Mouse (Mus musculus) forebrain, embryonic 10.5 days (tissue): Measurements from ENCODE around the gene Ifnz. TPM values are rescaled to one million over a fixed set of nuclear protein-coding genes. Genes with fewer than 3 reads are reported as not detected.
"Not testable (repeated sequence)": the region's sequence is repeated elsewhere in the genome, so short reads cannot be mapped to it uniquely, and the experiment has no call there.

Experiments
- DNase-seq: peaks from one replicate; pipeline ENCODE4 v3.0.0-alpha.2; 2017; ENCODE audit warnings: low spot score; ENCODE audit errors: extremely low spot score
- H3K27ac ChIP-seq: fragments of 300-500 bp; sonication (generic); 2 replicates; pipeline ENCODE4 v1.5.1; 2016; ENCODE audit warnings: mild to moderate bottlenecking
- H3K27me3 ChIP-seq: fragments of 300-500 bp; sonication (generic); 2 replicates; pipeline ENCODE4 v1.6.1; 2016; ENCODE audit warnings: mild to moderate bottlenecking; ENCODE audit not compliant: poor library complexity, severe bottlenecking
- H3K36me3 ChIP-seq: fragments of 300-500 bp; sonication (generic); replicated peaks from 2 replicates; pipeline ENCODE4 v1.6.1; 2016; ENCODE audit warnings: mild to moderate bottlenecking, moderate library complexity
- H3K4me1 ChIP-seq: fragments of 300-500 bp; sonication (generic); 2 replicates; pipeline ENCODE4 v1.6.1; 2016
- H3K4me3 ChIP-seq: fragments of 300-500 bp; sonication (generic); 2 replicates; pipeline ENCODE4 v1.5.1; 2016; ENCODE audit warnings: mild to moderate bottlenecking, moderate library complexity
- H3K9me3 ChIP-seq: fragments of 300-500 bp; sonication (generic); 2 replicates; pipeline ENCODE4 v1.6.1; 2016; ENCODE audit warnings: mild to moderate bottlenecking, moderate library complexity
- WGBS: fragments of 180-500 bp; shearing (Covaris S2); methylation state at CpG from one replicate; pipeline ENCODE4 v1.1.7; 2016; 5-methylcytosine and 5-hydroxymethylcytosine counted together
- polyA plus RNA-seq: library from polyadenylated mRNA; unstranded; fragments of >200 nt; fragmentation: Nextera tagmentation; extraction: Ambion mirVana; gene quantifications from 2 replicates; pipeline ENCODE4 v1.2.1, GENCODE M21; 2016

The Ifnz gene
- polyA plus RNA-seq, result not detected in 2 replicates

GRCm38 (mm10) chr4:88781831-88782230 lies at the start of gene Ifnz:
Gene Ifnz, plus strand, starts transcription at chr4:88782131.
- not testable (repeated sequence) for H3K36me3 ChIP-seq, H3K9me3 ChIP-seq, H3K4me1 ChIP-seq, H3K27me3 ChIP-seq, H3K27ac ChIP-seq, DNase-seq
- H3K4me3 ChIP-seq, result peak within 1 kb of the TSS; percentile 33; the same call in 1 of the 2 replicates
- 17% methylated on average over 5 of the region's 7 CpGs for WGBS

DNA sequence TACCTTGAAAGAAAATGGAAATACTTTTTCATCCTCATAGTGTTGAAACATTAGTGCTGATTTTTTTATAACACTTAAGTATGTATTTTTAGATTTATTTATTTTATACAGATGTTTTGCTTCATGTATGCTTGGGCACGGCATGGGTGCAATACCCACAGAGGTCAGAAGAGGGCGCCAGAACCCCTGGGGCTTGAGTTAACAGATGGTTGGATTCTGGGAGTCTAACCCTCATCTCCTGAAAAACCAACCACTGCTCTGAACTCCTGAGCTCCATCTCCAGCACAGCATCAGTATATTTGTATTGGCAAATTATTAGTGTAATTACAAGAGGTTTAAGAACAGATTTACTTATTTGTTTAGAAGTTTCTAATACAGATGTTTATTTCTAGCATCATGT lies 43.5 kb upstream of the Ifnz start:
- WGBS, result 4% methylated on average over 2 of the region's 2 CpGs

DNA sequence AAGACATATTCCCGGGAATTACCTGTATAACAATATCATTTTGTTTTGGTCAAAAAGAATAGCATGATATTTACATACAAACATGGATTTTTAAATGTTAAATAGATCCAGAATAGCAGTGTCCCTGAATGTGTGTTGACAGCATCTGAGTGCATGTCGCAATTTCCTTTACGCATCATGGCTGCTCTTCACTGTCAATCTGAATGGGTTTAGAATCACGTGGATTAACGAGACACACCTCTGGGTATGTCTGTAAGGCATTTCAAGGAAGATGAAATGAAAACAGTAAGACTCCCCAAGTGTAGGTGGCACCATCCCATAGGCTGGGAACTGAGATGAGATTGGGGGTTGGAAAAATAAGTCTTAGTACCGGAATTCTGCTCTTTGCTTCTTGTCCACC lies 42.9 kb upstream of the Ifnz start:
- no peaks in the 10 kb centered on the region for H3K9me3 ChIP-seq
- H3K27me3 ChIP-seq, result no peaks in the 10 kb centered on the region
- 91% methylated on average over 6 of the region's 6 CpGs for WGBS
- DNase-seq, result no peak
- H3K4me1 ChIP-seq, result no peaks in the 10 kb centered on the region
- H3K36me3 ChIP-seq, result no peaks in the 10 kb centered on the region
- no peak overlapping the region for H3K4me3 ChIP-seq
- no peak overlapping the region for H3K27ac ChIP-seq

More for the DNA sequence above, 43.5 kb upstream of the Ifnz start:
- Histone ChIP-seq H3K27ac (no peak overlapping the region), H3K9me3 (no peaks in the 10 kb centered on the region), H3K4me3 (no peak overlapping the region), H3K27me3 (no peaks in the 10 kb centered on the region), H3K36me3 (no peaks in the 10 kb centered on the region), H3K4me1 (no peaks in the 10 kb centered on the region)
- peak; percentile 82 for DNase-seq

DNA sequence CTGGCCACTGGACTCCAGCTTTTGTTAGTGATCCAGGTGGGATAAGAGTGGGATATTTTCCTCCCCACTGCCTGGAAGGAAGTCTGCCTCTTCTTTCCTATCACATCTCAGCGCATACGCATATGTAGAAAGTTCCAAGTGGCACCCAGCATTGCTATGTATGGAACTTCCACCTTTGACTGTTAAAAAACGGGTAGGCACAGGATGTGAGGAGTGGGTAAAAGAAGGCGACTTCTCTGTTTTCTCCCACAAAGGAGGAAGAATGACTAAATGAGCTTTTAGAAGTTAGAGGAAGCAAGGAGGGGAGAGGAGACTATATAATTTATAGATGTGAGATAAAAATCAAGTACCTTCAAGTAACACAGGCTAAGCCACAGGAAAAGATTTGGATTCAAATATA lies 40.5 kb upstream of the Ifnz start:
- H3K27ac ChIP-seq, result no peak overlapping the region
- DNase-seq, result no peak
- no peaks in the 10 kb centered on the region for H3K36me3 ChIP-seq
- peaks cover 8% of the 10 kb centered on the region for H3K4me1 ChIP-seq
- H3K9me3 ChIP-seq, result no peaks in the 10 kb centered on the region
- WGBS, result 93% methylated on average over 4 of the region's 4 CpGs
- H3K4me3 ChIP-seq, result no peak overlapping the region
- H3K27me3 ChIP-seq, result no peaks in the 10 kb centered on the region

- Histone ChIP-seq H3K27me3 (no peaks in the 10 kb centered on the region), H3K27ac (no peak overlapping the region), H3K4me3 (no peak overlapping the region), H3K9me3 (no peaks in the 10 kb centered on the region), H3K4me1 (peaks cover 8% of the 10 kb centered on the region), H3K36me3 (no peaks in the 10 kb centered on the region)
- 86% methylated on average over 7 of the region's 7 CpGs for WGBS
- no peak for DNase-seq
Measured at GRCm38 (mm10) chr4:88742771-88743371, 39.1 kb upstream of the Ifnz start.

- WGBS, result 77% methylated on average over 3 of the region's 3 CpGs
- Histone ChIP-seq H3K4me1 (peaks cover 8% of the 10 kb centered on the region), H3K9me3 (no peaks in the 10 kb centered on the region), H3K27ac (no peak overlapping the region), H3K27me3 (no peaks in the 10 kb centered on the region), H3K36me3 (no peaks in the 10 kb centered on the region), H3K4me3 (no peak overlapping the region)
- DNase-seq, result no peak
Measured at GRCm38 (mm10) chr4:88744207-88744606, 37.7 kb upstream of the Ifnz start.

DNA sequence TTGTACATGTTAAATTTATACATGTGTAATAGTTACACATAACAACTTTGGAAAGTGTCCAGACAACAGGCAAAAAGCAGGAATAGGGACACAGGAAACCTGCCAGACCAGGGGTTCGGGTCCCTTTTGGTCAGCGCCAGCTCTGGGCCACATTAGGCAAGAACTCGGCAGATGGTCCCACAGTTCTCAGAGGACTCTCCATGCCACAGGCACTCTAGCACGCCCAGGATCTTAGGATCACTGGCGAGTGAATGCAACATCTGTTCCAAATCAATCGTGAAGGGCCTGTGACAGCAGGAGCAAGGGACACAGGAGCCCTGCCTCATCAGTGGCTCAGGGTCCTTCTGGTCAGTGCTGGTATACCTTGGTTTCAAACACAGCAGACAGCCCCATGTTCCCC lies 32.0 kb upstream of the Ifnz start:
- DNase-seq, result no peak
- 57% methylated on average over 6 of the region's 6 CpGs for WGBS
- Histone ChIP-seq H3K36me3 (no peaks in the 10 kb centered on the region), H3K9me3 (no peaks in the 10 kb centered on the region), H3K4me1 (peaks cover 12% of the 10 kb centered on the region), H3K27ac (no peak overlapping the region), H3K4me3 (no peak overlapping the region), H3K27me3 (no peaks in the 10 kb centered on the region)

- 65% methylated on average over 15 of the region's 15 CpGs for WGBS
Measured at GRCm38 (mm10) chr4:88754818-88755340, 27.1 kb upstream of the Ifnz start, which contains the start of gene Gm13271. Gene Gm13271, plus strand, starts transcription at chr4:88754868.

GRCm38 (mm10) chr4:88756581-88757513 lies 25.1 kb upstream of the Ifnz start:
- H3K27me3 ChIP-seq, H3K9me3 ChIP-seq, H3K4me1 ChIP-seq, H3K36me3 ChIP-seq: not testable (repeated sequence)
- peak; percentile 46 for DNase-seq
- 14% methylated on average over 29 of the region's 31 CpGs for WGBS
- Histone ChIP-seq H3K4me3 (peak overlapping the region; percentile 62), H3K27ac (peak overlapping the region; percentile 85)

More at GRCm38 (mm10) chr4:88754818-88755340, 27.1 kb upstream of the Ifnz start, which contains the start of gene Gm13271:
- H3K27ac ChIP-seq, H3K4me3 ChIP-seq, DNase-seq, H3K9me3 ChIP-seq, H3K36me3 ChIP-seq, H3K27me3 ChIP-seq, H3K4me1 ChIP-seq: not testable (repeated sequence)

- not testable (repeated sequence) for H3K36me3 ChIP-seq, H3K9me3 ChIP-seq, H3K4me1 ChIP-seq, H3K27me3 ChIP-seq
- peak; percentile 82 for DNase-seq
- H3K4me3 ChIP-seq, result peak overlapping the region; percentile 62
- 0% methylated on average over 18 of the region's 21 CpGs for WGBS
- peak overlapping the region; percentile 85 for H3K27ac ChIP-seq
Measured at GRCm38 (mm10) chr4:88757628-88758031, 24.3 kb upstream of the Ifnz start.

DNA sequence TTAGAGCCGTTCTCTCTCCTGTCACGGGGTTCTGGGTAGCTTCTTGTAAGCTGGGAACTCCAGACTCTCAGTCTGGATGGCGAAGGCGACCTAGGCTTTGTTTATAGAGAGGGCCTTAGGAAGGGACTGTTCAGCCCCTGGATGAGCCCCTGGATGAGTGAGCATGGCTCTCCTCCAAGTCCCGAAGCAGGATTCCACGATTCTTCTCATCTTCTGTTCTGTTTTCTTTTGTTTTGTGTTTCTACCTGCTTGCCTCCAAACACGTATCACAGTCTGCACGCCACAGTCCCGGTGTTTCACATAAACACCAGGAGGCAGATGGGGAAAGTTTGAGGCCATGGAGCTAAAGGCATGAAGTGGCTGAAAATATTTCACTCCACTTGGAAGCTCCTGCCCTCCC lies 23.2 kb upstream of the Ifnz start:
- H3K36me3 ChIP-seq, H3K27me3 ChIP-seq, H3K9me3 ChIP-seq, H3K4me3 ChIP-seq, DNase-seq, H3K27ac ChIP-seq: not testable (repeated sequence)
- peaks cover 10% of the 10 kb centered on the region for H3K4me1 ChIP-seq
- 88% methylated on average over 9 of the region's 9 CpGs for WGBS

DNA sequence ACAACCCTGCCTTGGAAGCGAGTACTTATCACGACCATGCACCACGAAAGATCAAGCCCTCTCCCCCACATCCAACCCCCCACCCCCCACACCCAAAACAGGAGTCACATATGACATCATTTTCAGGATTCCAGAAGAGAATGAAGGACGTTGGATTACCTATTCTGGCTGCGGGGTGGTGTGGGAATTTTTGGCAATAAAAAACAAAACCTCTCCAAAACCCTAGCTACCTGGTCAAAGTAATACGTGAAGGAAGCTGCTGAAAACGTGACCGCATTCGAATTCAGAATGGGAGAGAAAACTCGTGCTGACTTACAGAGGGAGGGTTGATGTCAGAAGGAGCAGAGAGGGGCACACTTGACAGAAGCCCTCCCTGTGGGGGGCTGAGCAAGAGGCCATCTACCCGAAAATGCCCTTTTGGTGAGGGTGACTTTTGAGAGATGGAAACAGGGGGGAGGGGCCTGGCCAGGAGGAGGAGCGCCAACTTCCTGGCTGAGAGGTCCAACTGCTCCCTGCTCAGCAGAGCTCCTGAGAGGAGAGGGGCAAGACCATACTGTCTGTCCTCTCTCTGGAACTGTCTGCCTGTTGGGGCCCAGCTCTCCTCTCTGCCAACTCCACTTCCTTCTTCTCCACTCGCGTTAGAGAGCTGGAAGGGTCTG lies 22.2 kb upstream of the Ifnz start, which contains the start of gene Gm13283:
Gm13283 (plus strand) TSS at position 510 of the 659 bp plus-strand sequence.
- peak within 1 kb of the TSS; percentile 44 for H3K4me3 ChIP-seq
- not testable (repeated sequence) for DNase-seq, H3K36me3 ChIP-seq, H3K27me3 ChIP-seq, H3K9me3 ChIP-seq
- H3K27ac ChIP-seq, result peak within 1 kb of the TSS; percentile 66; the same call in 1 of the 2 replicates
- H3K4me1 ChIP-seq, result peaks cover 10% of the 10 kb centered on the region
- WGBS, result 27% methylated on average over 11 of the region's 14 CpGs
